Mouse (Mus musculus) liver, embryonic 14.5 days (tissue): ENCODE results near the gene Tlk1.

Experiments used
- CTCF ChIP-seq: IDR thresholded peaks from 2 replicates; pipeline ENCODE4 v1.5.1; 2016; ENCODE audit warnings: antibody characterized with exemption, low read depth, control low read depth
- EP300 ChIP-seq: IDR thresholded peaks from 2 replicates; pipeline ENCODE4 v1.6.1; 2016; ENCODE audit warnings: antibody characterized with exemption, low read depth

GRCm38 (mm10) chr2:70702403-70702802 is 123.1 kb downstream of the Tlk1 start:
- TF ChIP-seq CTCF (no peak), EP300 (no peak)
